Mouse (Mus musculus): ENCODE data around the gene Slc1a7.

DNA sequence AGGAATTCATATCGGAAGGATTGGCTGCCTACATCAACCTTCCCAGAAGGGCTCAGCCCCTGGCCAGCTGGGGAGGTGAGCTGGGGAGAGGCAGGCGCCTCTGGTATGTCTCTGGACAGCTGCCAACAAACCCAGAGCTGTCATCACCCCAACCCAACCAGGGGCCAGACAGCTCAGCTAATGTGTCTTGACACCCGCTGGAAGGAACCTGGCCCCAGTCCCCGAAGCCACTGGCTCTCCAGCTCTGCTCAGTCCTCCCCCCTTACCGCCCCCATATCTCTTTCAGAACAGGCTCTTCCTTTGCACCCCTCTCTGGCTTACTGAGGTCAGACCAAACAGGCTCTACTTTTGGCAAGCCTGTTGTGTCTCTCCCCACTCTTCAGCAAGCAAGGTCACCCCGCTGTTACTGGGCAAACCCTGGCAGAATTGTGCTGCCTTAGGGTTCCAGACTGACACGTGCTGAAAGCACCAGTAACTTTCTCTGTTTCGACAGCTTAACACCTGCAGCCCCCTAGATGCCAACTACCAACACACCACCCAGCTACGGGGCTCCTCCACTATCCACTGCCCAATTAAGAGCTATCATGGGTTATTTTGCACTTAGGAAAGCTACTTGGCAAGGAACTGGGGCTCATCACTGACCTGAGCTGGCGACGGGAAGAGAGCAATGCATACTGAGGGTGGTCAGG lies 5.9 kb upstream of the Slc1a7 start:
- TF ChIP-seq POLR2A (IDR thresholded peaks at IDR 0.05; ENCODE audit: borderline replicate concordance, insufficient read depth, low read length), result no peak
- no peak for TF ChIP-seq CTCF (IDR thresholded peaks at IDR 0.05; ENCODE audit: borderline replicate concordance, insufficient read depth, low read depth, low read length)

Data from cerebellum, adult 2 months (tissue).